Mouse (Mus musculus) E14TG2a.4 (cell line): ENCODE data around the gene Cracr2a.

Source experiments
- H3K27me3 ChIP-seq: 2 replicates; pipeline ENCODE4 v1.6.1; 2014; ENCODE audit warnings: low read length, control low read depth; ENCODE audit not compliant: insufficient read depth
- H3K36me3 ChIP-seq: 2 replicates; pipeline ENCODE4 v1.6.1; 2014; ENCODE audit warnings: low read length, control low read depth; ENCODE audit not compliant: insufficient read depth
- H3K4me1 ChIP-seq: replicated peaks from 2 replicates; pipeline ENCODE4 v1.6.1; 2014; ENCODE audit warnings: low read depth, low read length, control low read depth
- H3K4me3 ChIP-seq: replicated peaks from 2 replicates; pipeline ENCODE4 v1.5.1; 2014; ENCODE audit warnings: mild to moderate bottlenecking, low read length
- H3K9me3 ChIP-seq: 2 replicates; pipeline ENCODE4 v1.6.1; 2014; ENCODE audit warnings: low read length, control low read depth
- CTCF ChIP-seq: conservative IDR thresholded peaks from 2 replicates; pipeline ENCODE4 v1.5.1; 2014; ENCODE audit warnings: low read length
- NANOG ChIP-seq: IDR thresholded peaks from 2 replicates; pipeline ENCODE4 v1.6.1; 2014; ENCODE audit warnings: borderline replicate concordance, low read length, mixed read lengths
- POU5F1 ChIP-seq: IDR thresholded peaks from 2 replicates; pipeline ENCODE4 v1.6.1; 2014; ENCODE audit warnings: low read length, borderline replicate concordance

The Cracr2a gene

DNA sequence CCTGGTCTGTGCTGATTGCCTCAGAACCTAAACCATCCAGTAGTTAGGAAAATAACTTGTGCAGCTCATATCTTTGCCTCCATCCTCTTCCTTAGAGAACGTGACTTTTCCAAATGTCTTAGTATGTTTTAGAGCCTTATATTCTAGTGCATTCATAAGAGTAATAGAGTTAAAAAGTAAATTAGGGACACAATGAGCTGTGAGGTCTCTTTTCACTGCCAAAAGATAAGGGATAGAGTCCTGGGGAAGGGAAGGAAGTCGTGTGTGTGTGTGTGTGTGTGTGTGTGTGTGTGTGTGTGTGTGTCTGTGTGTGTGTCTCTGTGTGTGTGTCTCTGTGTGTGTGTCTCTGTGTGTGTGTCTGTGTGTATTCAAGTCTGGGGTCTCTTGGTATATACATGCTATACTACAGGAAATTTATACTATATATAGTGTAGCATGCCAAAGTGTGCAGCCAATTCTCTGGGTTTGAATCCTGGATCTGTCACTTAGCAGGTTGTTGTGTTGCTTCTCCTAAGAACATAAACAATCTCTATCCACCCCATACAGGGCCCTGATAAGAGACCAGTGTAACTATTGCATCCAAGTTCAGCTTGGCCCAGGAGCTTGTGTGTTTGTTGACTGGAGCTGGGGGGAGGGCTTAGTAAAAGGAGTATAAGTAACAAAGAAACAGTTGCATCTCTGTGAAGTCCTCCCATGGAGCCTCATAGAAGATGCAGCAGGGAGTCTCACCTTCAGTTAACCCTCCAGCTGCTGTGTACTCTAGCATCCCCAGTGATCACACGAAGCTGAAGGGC, 29.5 kb upstream of the Cracr2a start:
- Histone ChIP-seq H3K4me3 (no peak overlapping the region), H3K36me3 (no peaks in the 10 kb centered on the region), H3K27me3 (peaks cover 7% of the 10 kb centered on the region; the same call in 1 of the 2 replicates), H3K9me3 (no peaks in the 10 kb centered on the region), H3K4me1 (peaks cover 3% of the 10 kb centered on the region; the same call in 1 of the 2 replicates)
- TF ChIP-seq CTCF (no peak), POU5F1 (no peak), NANOG (no peak)

DNA sequence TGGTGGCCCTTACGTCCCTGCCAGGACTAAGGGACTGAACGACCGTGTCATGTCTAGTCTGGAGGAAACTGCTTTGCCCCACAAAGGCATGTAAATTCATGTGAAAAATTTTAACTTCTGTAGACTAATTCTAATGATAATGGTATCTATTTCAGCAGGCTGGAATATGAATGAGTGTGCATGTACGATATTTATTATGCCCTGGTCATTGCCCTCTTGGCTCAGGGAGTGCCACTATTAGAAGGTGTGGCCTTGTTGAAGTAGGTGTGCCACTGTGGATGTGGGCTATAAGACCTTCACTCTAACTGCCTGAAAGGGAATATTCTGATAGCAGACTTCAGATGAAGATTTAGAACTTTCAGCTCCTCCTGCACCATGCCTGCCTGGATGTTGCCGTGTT, 28.8 kb upstream of the Cracr2a start:
- TF ChIP-seq CTCF (no peak), POU5F1 (no peak), NANOG (no peak)
- no peaks in the 10 kb centered on the region for H3K36me3 ChIP-seq
- no peaks in the 10 kb centered on the region for H3K9me3 ChIP-seq

DNA sequence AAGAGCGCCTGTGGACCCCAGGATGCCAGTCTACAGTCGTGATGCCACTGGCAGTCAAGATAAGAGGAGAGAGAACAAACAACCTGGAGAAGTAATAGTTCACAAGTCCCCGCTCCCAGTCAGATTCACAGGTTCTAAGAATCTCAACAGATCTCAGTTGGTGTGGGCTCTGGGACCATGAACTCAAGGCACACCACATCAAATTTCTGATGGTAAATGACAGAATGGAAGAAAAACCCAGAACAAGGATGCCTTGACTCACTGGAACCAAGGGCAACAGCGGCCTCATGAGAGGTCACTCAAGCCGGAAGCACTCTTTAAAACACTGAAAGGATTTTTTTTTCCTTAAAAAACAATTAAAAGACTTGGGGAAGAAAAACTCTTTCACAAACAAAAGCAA, 27.4 kb upstream of the Cracr2a start:
- no peak for TF ChIP-seq NANOG
- no peak for TF ChIP-seq CTCF
- no peak for TF ChIP-seq POU5F1
- Histone ChIP-seq H3K36me3 (no peaks in the 10 kb centered on the region), H3K4me1 (peaks cover 3% of the 10 kb centered on the region; the same call in 1 of the 2 replicates), H3K9me3 (no peaks in the 10 kb centered on the region), H3K4me3 (no peak overlapping the region), H3K27me3 (peaks cover 3% of the 10 kb centered on the region; the same call in 1 of the 2 replicates)

More for the DNA sequence above, 28.8 kb upstream of the Cracr2a start:
- Histone ChIP-seq H3K4me1 (peaks cover 3% of the 10 kb centered on the region; the same call in 1 of the 2 replicates), H3K4me3 (no peak overlapping the region), H3K27me3 (peaks cover 6% of the 10 kb centered on the region; the same call in 1 of the 2 replicates)

DNA sequence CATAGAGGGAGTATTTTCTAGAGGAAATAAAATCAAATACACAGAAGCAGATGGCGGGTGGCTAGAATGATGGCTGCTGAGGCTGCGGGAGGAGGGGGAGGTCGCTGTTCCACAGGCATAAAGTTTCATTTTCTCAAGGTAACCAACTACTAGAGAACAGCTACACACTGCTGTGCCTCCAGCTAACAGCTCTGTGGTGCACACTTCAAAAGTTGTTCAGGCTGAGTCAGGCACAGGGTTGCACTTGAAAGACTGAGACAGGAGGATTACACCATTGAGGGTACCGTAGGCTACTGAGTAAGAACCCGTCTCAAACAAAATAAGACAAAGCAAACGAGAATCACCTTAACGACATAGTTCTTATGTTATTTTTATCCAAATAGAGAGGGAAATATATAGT, 24.1 kb upstream of the Cracr2a start:
- Histone ChIP-seq H3K4me3 (no peak overlapping the region), H3K27me3 (peaks cover 6% of the 10 kb centered on the region; the same call in 1 of the 2 replicates), H3K36me3 (no peaks in the 10 kb centered on the region), H3K4me1 (no peaks in the 10 kb centered on the region), H3K9me3 (no peaks in the 10 kb centered on the region)
- TF ChIP-seq NANOG = no peak
- TF ChIP-seq CTCF = no peak
- no peak for TF ChIP-seq POU5F1

DNA sequence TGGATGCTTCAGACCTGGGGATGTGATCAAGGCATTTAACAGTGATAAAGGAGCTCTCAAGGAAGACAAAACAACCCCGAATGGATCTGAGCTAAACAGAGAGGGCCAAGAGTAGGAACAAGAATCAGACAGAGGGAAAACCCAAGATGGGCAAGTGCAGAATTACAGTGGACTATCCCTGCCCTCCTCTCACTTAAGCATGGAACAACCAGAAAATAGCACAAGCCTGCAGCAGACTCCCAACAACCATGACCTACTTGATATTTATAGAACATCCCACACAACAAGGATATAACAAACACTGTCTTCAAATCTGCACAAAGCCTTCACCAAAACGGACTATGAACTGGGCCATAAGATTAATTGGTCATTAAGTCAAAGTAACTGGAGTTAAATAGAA, 23.0 kb upstream of the Cracr2a start:
- no peaks in the 10 kb centered on the region for H3K9me3 ChIP-seq
- H3K36me3 ChIP-seq = no peaks in the 10 kb centered on the region
- no peak for TF ChIP-seq POU5F1
- TF ChIP-seq CTCF = no peak
- no peak for TF ChIP-seq NANOG
- H3K27me3 ChIP-seq = peaks cover 13% of the 10 kb centered on the region; the same call in 1 of the 2 replicates
- no peak overlapping the region for H3K4me3 ChIP-seq
- H3K4me1 ChIP-seq = no peaks in the 10 kb centered on the region

DNA sequence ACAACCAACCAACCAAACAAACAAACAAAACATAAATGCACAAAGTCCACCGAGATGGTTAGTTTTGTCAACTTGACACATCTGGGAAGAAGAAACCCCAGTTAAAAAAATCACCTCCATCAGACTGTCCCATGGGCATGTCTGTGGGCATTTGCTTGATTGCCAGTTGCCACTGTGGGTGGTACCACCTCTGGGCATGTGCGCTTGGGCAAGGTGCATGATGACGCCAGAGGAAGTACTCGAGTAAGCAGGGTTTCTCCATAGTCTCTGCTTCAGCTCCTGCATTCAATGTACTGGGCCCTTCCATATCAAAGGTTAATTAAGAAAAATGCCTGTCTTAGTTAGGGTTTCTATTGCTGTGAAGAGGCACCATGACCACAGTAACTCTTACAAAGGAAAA, 21.9 kb upstream of the Cracr2a start:
- Histone ChIP-seq H3K27me3 (peaks cover 21% of the 10 kb centered on the region), H3K4me3 (no peak overlapping the region), H3K9me3 (no peaks in the 10 kb centered on the region), H3K36me3 (no peaks in the 10 kb centered on the region), H3K4me1 (no peaks in the 10 kb centered on the region)
- TF ChIP-seq NANOG = no peak
- TF ChIP-seq CTCF = no peak
- TF ChIP-seq POU5F1 = no peak

DNA sequence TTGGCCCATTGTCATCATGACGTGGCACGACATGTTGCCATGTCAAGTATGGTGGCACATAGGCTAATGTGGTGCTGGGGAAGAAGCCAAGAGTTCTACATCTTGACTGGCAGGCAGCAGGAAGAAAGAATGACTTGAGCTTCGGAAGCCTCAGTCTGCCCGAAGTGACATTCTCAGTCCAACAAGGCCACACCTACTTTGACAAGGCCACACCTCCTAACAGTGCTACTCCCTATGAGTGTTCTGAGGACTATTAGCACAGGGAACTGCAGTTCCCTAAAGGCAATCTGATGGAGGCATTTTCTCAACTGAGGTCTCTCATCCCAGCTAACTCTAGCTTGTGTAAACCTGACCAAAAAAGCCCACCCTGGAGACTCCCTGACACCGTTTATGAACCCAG, 21.5 kb upstream of the Cracr2a start:
- TF ChIP-seq NANOG = no peak
- TF ChIP-seq CTCF = no peak
- no peak for TF ChIP-seq POU5F1
- Histone ChIP-seq H3K4me1 (no peaks in the 10 kb centered on the region), H3K4me3 (no peak overlapping the region), H3K27me3 (peaks cover 22% of the 10 kb centered on the region), H3K9me3 (no peaks in the 10 kb centered on the region), H3K36me3 (no peaks in the 10 kb centered on the region)

DNA sequence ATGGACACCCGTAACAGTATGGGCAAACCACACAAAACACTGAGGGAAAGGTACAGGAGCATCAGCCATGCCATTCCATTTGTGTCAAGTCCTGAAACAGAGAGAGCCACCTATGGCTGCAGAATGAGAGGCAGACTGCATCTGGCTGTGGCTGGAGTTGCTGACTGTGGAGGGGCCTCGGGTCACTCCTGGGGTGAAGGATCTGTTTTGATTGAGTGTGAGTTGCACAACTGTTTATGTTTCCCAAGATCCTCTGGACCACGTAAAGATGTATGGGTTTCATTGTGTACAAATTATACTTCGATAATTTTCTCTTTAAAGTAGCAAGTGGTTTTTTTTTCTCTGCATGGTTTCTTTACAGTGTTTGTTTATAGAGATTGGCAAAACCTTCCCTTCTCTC, 20.6 kb upstream of the Cracr2a start:
- Histone ChIP-seq H3K27me3 (peaks cover 29% of the 10 kb centered on the region), H3K9me3 (no peaks in the 10 kb centered on the region), H3K4me3 (no peak overlapping the region), H3K36me3 (no peaks in the 10 kb centered on the region), H3K4me1 (no peaks in the 10 kb centered on the region)
- TF ChIP-seq POU5F1 (no peak), NANOG (no peak), CTCF (no peak)
